Mouse (Mus musculus) cortical plate, adult 2 months (tissue): ENCODE results near the gene Gm5089. TPM values are rescaled to one million over a fixed set of nuclear protein-coding genes. Genes with fewer than 3 reads are reported as not detected.

Experiments used
- H3K27ac ChIP-seq: fragments of 200-500 bp; 2 replicates; pipeline ENCODE4 v1.5.1; 2012; ENCODE audit warnings: low read length, control low read depth, inconsistent platforms; ENCODE audit not compliant: insufficient read depth
- H3K4me1 ChIP-seq: fragments of 200-500 bp; 2 replicates; pipeline ENCODE4 v1.6.1; 2011; ENCODE audit warnings: low read length; ENCODE audit not compliant: control insufficient read depth, insufficient read depth
- H3K4me3 ChIP-seq: fragments of 200-500 bp; 2 replicates; pipeline ENCODE4 v1.5.1; 2011; ENCODE audit warnings: mild to moderate bottlenecking, low read length, control low read depth; ENCODE audit not compliant: insufficient read depth
- CTCF ChIP-seq: fragments of 200-500 bp; IDR thresholded peaks from 2 replicates; pipeline ENCODE4 v1.5.1; 2011; ENCODE audit warnings: mild to moderate bottlenecking, control low read depth, low read length; ENCODE audit not compliant: insufficient read depth; ENCODE audit errors: extremely low read depth
- POLR2A ChIP-seq: fragments of 200-500 bp; IDR thresholded peaks from 2 replicates; pipeline ENCODE4 v1.6.1; 2011; ENCODE audit warnings: mild to moderate bottlenecking, low read length, control low read depth; ENCODE audit not compliant: insufficient read depth; ENCODE audit errors: extremely low read depth
- polyA plus RNA-seq: library from polyadenylated mRNA; depleted of rRNA; stranded (reverse); fragments of >200 nt; gene quantifications from 2 replicates; pipeline ENCODE4 v1.2.3, GENCODE M21; 2012

Gene Gm5089
- polyA plus RNA-seq, 1 experiment, result 0.17 TPM

DNA sequence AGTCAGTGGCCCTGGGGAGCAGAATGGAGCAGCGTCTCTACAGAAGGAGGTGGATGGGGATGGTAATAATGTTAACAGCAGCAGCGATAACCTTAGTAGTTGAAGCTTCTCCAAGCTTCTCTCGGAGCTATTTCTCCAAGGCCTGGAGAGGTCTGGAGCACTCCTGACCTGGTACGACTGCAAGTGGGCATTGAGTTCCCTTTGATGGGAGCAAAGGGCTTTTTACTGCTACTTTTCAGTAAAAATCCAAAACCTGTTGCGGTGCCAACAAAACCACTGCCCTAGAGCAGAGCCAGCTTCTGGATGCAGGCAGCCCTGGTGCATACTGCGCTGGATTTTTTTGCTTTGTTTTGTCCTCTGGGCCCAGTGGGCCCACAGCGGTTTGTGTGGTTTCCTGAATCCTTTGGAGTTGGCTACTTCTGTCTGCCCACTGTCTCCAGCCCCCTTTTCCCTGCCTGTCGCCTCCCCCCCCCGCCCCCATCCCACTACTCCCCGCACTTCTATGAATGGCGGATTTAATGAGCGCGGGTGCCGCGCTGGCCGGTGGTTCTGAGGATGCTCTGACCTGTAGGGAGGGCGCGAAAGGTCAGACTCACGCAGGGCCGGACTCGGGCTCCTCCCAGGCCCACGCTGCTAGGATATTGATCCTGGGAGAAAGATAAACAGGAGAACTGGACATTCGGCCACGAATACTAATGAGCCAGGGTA lies 34.1 kb upstream of the Gm5089 start:
- H3K27ac ChIP-seq, result peak overlapping the region; percentile 84
- H3K4me3 ChIP-seq, result no peak overlapping the region; the same call in 1 of the 2 replicates
- TF ChIP-seq POLR2A (no peak), CTCF (no peak)

DNA sequence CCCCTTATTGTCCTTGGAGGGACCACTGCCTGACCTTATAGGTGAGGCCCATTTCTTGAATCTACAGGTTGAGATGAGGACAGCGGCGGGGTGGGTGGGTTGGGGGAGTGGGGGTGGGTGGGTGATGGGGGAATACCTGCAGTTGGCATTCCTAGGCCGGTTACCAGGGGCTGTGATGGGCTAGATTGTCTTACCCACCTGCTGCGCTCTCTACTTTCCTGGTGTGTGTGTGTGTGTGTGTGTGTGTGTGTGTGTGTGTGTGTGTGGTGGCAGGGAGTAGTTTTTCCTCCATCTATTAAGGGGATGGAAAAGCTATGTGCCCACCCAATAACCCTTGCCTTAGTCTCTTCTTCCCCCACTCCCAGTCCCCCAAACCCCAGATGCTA lies 33.5 kb upstream of the Gm5089 start:
- peak overlapping the region; percentile 70; the same call in 1 of the 2 replicates for H3K27ac ChIP-seq
- no peak overlapping the region for H3K4me3 ChIP-seq
- TF ChIP-seq POLR2A (no peak), CTCF (no peak)
- no peaks in the 10 kb centered on the region for H3K4me1 ChIP-seq

More for the DNA sequence above, 34.1 kb upstream of the Gm5089 start:
- no peaks in the 10 kb centered on the region for H3K4me1 ChIP-seq

GRCm38 (mm10) chr14:122483556-122484421 lies 32.9 kb upstream of the Gm5089 start:
- Histone ChIP-seq H3K4me3 (no peak overlapping the region), H3K4me1 (no peaks in the 10 kb centered on the region), H3K27ac (peak overlapping the region; percentile 23; the same call in 1 of the 2 replicates)
- TF ChIP-seq POLR2A (no peak), CTCF (no peak)

DNA sequence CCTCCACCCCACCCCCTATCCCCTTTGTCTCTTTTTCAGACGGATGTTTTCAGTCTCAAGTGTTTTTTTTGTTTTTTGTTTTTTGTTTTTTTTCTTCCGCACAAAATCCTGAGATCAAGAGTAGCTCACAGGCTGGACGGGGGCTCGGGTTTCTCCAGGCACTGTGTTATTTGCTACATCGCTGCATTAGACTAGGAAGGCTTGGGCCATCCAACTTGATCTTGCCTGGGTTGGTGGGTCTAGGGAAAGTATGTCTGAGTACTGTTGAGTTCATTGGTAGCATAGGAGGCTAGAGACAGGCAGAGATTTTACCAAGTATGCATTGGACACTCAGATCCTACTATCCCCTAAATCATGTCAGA lies 32.1 kb upstream of the Gm5089 start:
- TF ChIP-seq CTCF, result no peak
- no peak for TF ChIP-seq POLR2A
- H3K27ac ChIP-seq, result peak overlapping the region; percentile 91
- H3K4me3 ChIP-seq, result no peak overlapping the region; the same call in 1 of the 2 replicates
- H3K4me1 ChIP-seq, result no peaks in the 10 kb centered on the region

DNA sequence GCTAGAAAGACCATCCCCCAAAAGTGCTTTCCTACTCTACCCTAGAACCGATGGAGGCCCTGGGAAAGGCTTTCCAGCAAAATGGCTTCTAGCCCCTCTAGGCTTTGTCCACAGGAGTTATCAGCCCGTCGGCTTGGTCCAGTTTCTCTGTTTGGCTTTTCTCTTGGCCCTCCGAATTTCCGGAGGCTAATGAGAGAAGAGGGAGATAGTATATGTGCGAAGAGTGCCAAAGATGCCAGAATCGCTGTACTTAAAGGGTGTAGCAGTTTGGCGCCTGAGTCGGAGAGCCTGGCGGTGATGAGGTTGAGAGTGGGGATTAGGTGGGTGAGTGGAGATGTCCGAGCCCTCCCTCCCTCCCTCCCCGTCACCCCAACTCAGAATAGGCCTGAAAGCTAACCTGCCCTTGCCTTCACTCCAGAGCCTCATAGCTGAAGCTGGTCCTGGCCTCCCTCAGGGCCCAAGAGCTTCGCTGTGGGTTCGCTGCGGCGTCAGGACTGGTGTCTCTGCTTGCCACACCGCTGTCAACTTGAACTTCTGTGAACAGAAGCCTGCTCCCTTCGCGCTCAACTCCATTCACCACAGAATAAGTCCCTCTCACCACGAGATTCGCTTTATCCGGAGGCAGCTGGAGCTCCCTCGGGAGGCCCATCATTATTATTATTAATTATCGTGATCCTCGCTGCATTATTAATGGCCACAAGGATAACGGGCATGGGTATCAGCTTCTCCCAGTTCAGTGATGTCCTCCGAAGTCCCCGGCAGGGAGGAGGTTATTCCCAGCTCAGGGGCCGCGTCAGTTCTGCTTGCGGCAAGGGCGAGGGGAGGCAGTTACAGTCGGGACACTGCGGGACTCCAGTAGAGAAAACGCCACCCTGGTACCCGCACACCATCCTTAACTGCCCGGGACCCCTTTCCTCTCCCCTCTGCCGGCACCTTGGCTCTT lies 31.4 kb upstream of the Gm5089 start:
- H3K27ac ChIP-seq, result peak overlapping the region; percentile 91
- H3K4me1 ChIP-seq, result no peaks in the 10 kb centered on the region
- TF ChIP-seq POLR2A, result no peak
- peak overlapping the region; percentile 19 for H3K4me3 ChIP-seq

GRCm38 (mm10) chr14:122481181-122481580 lies 30.3 kb upstream of the Gm5089 start:
- Histone ChIP-seq H3K4me3 (peak overlapping the region; percentile 34), H3K27ac (peak overlapping the region; percentile 92), H3K4me1 (no peaks in the 10 kb centered on the region)
- TF ChIP-seq CTCF (no peak), POLR2A (no peak)

- TF ChIP-seq CTCF, result no peak
- TF ChIP-seq POLR2A, result no peak
- no peaks in the 10 kb centered on the region for H3K4me1 ChIP-seq
- no peak overlapping the region for H3K4me3 ChIP-seq
- peak overlapping the region; percentile 23; the same call in 1 of the 2 replicates for H3K27ac ChIP-seq
These were observed 29.4 kb upstream of the Gm5089 start for GRCm38 (mm10) chr14:122480355-122480754.

GRCm38 (mm10) chr14:122479461-122480109 lies 28.7 kb upstream of the Gm5089 start:
- Histone ChIP-seq H3K4me3 (no peak overlapping the region; the same call in 1 of the 2 replicates), H3K4me1 (no peaks in the 10 kb centered on the region), H3K27ac (no peak overlapping the region; the same call in 1 of the 2 replicates)
- no peak for TF ChIP-seq CTCF
- no peak for TF ChIP-seq POLR2A
